Mouse (Mus musculus): ENCODE measurements around the gene Cep164.
"Not testable (repeated sequence)": the region's sequence is repeated elsewhere in the genome, so short reads cannot be mapped to it uniquely, and the experiment has no call there.

Gene Cep164

DNA sequence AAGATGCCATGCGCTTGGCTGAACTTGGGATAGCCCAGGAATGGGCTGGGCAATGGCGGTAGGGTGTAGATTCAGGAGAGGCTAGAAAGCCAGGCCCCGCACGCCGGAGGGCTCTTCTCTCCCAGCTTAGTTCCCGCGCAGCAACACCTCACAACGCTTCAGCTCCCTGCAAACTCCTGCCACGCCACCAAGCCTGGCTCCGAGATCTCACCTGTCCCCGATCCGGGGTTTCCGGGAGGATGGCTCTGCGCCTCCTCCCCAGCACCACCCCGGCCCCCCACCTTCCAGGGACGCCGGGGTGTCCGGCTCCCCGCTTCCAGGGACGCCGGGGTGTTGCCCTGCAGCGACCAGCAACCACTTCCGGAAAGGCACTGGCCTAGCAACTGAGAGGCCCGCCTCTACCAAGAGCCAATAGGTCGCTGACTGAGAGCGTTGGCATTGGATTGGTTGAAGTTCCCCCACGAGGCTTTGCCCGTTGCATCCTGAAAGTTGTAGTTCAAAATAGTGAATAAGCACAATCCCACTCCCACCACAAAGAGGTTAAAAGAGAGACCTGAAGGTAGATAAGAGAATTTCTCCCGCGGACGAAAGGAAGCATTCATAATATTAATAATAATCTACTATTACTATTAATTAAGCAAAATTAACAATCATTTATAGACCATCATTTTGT is at the start of gene Cep164:
Gene Cep164, minus strand, starts transcription at position 401 of the 673 bp plus-strand sequence.
- DNase-seq, result peak; percentile 81 to 87

DNA sequence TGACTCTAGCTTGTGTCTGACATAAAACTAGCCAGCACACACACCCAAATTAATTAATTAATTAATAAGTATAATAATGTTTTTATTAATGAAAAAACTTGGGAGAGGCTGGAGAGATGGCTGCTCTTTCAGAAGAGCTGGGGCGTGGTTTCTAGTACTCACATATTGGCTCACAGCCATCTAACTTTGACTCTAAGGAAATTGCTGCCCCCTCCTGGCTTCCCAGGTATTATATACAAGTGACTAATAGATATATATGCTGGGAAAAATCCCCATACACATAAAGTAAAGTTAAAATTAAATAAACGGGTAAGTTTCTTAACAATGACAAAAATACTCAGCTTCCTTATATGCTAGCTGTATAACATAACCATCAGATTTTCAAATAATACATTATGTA is 49.4 kb upstream of the Cep164 start:
- DNase-seq, result peak in 1 of 2 experiments; percentile 13

DNA sequence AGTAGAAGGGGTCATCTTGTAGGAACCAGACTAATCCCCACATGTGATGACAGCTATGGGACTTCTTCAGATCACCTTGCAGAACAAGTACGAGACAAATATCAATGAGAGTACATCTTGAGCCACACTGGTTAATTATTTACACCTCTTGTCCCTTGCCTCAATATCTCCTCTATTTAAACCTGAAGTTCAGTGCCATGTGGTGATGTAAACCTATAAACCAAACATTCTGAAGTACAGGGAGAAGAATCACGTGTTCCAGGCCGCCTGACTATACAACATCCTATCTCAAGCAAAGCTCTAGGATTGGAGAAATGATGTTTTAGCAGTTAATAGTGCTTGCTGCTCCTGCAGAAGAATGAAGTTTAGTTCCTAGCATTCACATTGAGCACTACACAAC is 41.8 kb upstream of the Cep164 start:
- no peak for DNase-seq

DNA sequence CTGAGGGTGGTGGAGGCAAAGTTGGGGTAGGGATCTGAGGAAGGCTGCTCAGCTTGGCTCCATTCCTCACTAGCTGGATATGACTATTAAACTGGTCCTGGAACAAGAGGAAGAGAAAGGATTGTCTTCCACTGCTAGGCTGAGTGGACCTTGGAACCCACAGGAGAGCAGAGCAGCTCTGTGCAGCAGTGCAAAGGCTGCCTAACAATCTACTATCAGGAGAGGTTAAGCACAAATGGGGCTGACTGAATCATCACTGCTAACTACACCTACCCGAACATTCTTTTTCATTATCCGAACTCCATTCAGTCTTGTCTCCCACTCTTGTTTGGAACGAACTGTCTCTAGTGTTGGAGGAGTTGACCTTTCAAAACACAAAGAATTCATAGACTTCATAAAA is 40.7 kb upstream of the Cep164 start:
- DNase-seq, result no peak

DNA sequence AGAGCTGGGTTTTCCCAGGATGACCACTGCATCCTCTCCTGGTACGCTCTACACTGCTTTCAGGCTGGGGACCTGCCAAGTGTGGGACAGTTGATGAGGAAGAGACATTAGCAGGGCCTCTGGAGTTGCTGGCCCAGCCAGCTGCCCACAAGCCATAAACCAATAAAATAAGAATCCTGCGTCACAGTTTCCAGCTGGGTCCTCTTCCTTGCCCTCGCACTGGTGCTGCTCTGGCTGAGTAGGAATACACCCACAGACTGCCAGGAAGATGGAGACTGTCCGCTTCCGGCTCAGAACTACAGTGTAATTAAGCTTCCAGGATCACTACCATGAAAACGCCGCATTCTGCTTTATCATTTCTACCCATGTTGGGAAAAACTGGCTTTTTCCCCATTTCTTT is 33.3 kb upstream of the Cep164 start:
- DNase-seq, result no peak

DNA sequence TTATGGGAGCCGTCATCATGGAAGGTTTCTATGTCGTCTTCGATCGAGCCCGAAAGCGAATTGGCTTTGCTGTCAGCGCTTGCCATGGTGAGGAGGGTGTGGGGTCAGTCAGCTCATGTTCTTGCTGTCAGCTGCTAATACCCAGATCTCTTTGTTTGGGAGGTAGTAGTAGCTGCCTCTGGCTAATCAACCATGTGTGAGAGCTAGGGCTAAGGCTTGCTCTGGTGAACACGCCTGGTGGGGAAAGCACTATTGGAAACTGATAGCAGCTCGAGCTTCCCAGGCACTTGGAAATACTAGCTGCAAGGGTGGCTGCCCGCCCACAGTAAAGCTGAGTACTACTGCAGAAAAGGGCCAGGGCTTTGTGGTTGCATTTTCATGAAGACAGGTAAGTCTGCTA is 30.9 kb upstream of the Cep164 start:
- DNase-seq, result no peak

DNA sequence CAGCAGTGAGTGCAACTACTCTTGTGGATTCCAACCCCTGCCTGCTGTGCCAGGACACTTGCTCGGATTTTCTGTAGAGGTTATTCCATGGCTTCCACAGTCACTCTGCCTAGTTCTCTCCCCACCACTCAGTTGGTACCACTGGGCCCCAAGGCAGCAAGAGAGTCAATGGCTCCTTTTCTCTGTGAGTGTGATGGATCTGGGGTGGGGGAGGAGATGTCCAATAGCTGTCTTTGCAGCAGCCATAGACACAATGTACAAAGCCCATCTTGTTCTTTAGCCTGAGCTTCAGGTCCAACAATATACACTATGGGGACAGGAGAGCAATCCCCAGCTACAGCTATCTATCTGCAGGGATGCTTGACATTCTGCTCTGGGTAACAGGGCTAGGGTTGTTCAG is 25.6 kb upstream of the Cep164 start:
- no peak for DNase-seq

DNA sequence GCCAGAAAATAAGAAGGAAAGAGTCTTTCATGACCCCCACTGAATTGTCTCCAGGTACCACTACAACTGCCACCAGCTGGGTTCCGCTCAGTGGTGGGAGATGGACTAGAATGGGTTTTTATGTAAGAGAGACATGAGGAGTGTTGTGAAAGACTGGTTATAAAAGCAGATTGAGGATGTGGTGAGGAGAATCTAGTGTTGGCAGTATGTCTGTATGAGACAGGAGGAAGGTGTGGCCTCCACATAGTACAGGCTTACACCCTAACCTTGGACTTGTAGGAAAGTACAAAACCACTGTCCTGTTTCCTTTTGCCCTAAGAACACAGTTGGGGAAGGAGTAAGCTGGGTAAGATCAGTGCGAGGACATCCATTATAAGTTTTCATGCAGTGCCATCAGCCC is 25.2 kb upstream of the Cep164 start:
- no peak for DNase-seq

DNA sequence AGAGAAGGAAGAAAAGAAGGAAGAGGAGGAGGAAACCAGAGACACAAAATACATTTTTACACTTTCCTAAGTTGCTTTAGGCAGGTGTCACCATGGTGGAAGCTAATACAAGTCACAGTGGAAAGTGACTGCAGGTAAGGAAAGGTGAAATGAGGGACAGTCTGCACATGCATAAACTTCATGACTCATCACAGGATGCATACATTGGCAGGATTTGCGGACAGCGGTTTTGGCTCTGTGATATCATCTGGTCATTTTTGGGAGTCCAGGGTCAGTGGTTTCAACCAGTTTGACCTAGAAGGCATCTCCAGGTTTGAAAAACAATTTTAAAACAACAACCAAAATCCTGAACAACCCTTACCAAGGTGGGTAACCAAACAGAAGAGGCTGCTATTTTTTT is 23.3 kb upstream of the Cep164 start:
- no peak for DNase-seq

DNA sequence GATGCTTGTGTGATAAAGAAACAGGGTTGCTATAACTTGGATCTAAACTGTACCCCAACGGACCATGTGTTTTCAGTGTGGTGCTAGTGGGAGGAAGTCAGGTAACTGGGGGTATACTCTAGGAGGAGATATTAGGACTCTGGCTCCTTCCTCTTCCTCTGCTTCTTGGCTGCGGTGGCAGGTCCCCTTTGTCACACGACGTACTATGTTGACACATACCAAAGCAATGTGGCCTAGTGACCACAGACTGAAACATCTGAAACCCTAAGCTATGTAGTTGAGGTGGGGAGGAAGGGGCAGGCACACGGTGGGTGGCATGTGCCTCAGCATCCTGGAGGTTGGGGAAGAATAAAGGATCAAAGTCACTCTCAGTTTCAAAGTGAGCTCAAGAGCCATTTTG is 22.8 kb upstream of the Cep164 start:
- DNase-seq, result no peak

DNA sequence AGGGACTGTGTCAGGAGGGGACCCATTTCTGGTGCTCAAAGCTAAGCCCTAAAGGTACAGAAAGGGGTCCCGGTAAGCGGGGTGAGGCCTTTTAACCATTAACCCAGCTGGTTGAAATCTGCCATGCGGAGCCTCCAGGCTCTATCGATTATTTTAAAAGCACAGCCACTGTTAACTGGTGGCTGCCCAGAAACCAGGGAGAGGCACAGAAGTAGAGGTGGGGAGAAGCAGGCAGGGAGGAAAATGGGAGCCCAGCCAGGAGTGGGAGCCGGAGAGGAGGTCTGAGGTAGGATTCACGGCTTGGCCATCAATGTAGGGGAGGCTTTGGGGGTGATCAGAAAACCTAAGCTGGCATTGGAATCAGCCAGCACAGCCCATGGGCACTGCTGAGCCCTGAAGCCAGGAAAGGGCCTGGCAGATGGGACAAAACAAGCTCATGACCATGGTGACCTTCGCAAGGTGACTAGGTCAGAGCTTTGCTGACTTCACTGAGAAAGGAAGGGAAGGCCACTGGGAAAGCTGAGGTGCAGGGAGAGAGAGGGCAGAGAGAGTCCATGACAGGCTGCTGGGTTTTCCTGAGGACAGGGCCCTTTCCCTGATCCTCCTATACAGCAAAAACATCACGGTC is 22.2 kb upstream of the Cep164 start:
- DNase-seq, result no peak

DNA sequence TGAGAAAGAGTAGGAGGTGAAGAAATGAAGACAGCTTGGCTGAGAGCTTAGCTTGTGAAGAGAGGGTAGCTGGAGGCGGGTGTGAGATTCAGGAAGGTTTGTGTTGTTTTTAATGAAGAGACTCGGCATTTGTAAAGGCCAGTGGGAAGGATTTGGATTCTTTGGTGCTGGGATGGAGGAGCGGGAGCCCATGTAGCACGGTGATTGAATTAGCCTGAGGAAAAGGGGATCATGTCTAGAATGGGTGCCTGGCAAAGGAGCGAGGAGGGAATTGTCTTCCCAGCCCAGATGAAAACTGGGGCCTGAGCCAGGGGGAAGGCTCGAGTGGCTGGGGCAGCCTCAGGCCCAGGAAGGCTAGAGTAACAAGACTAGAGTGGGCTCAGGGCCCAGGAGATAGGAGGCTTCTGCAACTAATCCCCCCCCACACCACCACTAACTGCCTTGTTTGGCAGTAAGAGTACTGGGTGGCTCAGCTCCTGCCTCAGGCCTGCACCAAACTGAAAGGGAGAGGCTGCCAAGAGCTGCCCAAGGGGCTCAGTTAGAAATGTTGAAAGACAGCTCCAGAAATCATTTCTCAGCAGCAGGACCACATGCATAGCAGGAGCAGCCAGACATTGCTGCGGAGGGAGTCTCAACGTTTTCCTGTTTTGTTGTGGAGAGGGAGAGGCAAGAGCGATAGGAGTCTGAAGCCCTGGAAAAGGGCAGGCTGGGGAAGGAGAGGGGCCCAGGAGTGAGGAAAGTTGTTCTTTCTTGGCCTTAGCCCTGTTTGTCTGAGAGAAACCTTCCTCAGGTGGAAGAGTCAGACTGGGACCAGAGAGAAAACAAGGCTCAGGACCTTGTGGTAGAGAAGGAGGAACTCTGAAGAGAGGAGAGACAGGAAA is 21.3 kb upstream of the Cep164 start:
- no peak for DNase-seq

DNA sequence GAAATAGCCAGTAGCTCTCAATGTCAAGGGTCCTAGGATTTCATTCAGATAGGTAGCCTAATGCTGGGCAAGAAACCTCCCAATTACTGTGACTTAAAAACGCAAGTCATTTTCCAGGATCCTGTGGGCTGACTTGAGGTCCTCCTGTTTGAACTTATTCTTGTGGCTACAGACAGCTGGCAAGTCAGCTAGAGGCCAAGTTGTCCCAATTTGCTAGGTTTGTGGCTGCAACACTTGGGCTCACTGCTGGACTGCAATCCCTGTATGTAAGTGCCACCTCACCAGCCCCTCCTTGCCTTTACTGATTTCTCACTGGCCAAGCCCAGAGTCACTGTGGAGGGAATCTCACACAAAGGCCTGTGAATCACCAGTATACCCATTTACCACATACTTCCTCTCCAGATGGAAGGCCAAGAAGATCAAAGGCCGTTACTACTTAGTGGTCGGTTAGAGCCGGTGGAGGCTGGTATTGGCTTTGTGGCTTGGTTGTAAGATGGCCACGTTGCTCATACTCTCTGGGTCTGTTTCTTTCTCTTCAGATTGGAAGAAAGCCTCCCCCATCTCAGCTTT is 18.5 kb upstream of the Cep164 start:
- no peak for DNase-seq

DNA sequence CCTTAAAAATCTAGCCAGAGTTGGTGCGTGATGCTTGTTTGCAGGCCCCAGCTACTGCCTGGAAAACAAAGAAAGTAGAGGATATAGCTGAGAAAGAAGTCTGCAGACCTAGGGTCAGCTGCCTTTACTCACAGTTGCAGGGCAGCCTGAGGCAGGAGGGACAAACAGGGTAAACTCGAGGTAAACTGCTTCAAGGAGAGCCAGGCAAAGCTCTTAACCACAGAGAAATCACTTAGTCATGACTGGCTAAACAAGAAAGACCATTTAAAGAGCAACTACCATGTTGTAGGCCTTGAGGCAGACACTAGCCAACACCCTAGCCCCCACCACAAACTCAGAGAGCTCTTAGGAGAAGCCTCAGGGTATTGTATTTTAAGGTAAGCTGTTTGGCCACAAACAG is 17.7 kb upstream of the Cep164 start:
- not testable (repeated sequence) for DNase-seq

DNA sequence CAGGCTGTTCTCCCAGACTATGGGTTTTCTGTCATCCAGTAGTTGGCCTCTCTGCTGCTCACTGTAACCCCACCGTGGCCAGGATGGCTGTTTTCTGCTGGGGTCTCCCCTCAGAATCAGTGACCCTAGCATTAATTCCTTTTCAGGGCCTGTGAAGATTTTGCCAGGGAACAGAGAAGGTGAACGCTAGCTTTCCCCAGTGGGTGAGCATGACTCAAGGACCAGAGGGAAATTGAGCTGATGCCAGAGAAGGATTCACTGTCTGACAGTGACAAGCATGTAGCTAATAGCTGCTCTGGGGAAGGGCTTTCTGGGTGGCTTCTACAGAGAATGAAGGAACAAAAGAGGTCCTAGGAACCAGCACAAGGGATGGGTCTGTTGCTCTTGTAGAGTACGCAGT is 17.1 kb upstream of the Cep164 start:
- DNase-seq, result no peak

DNA sequence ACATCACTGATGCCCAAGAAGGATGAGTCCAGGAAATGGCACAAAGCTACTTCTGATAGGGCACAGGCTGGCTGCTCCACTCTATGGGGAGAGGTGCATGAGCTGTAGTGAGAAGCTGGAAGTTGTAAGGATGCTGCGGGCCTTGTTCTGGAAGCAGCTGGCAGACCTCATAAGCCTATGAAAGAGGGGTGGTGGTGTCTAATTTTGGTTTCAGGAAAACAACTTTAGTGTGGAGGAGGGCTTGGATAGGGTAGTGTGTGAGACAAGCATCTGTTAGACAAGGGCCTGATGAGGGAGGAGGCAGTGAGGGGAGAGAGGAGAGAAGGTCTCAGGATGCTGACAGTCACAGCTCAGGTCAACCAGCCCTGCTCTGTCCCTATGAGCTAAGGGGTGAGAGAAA is 15.3 kb upstream of the Cep164 start:
- DNase-seq, result no peak

DNA sequence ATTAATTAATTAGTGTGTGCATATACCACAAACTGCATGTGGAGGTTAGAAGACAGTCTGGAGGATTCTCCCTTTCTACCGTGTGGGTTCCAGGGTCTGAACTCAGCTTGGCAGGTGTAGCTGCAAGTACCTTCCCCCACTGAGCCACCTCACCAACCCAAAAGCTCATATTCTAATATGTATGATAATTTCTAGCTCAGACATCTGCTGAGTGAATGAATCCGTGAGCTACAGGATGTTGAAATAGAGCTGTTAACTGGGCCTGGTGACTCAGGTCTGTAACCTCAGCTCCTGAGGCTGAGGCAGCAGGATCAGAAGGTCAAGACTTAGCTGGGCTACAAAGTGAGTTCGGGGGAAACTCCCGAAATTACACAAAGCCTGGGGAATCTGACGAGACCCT is 14.5 kb upstream of the Cep164 start:
- DNase-seq, result no peak

DNA sequence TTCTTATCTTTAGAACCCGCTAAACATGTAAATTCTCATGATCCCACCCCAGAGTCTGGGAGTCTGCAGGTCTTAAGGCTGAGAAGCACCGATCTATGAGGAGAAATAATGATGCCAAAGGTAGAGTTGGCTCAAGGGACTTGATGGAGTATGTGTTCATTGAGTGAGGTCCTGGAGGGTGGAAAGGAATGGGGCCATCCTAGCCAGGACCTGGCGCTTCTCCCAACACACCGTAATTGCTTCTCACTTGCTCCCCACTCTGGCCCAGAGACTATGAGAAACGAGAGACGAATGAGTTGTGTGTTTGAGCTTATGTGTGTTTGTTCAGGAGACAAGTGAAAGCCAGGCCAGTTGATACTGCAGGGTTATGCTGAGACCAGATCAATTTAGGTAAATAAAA is 13.0 kb upstream of the Cep164 start:
- DNase-seq, result no peak

DNA sequence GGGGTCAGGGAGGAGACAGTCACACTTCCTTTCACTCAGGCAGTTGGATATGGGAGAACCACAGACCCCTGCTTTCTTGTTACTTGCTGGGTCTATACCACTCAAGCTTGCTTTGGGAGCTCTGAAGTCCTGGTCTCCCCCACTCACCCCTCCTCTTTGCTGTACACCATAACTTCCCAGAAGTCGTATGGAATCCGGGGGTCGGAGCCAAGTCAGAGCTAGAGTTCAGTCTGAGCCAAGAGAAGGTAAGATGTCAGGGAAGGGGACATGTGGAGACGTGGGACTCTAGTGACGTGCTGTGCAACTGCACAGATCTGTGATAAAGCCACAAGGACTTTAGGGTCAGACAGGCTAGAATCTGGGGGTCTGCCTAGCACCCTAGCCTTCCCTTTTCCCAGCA is 11.8 kb upstream of the Cep164 start:
- DNase-seq, result no peak

DNA sequence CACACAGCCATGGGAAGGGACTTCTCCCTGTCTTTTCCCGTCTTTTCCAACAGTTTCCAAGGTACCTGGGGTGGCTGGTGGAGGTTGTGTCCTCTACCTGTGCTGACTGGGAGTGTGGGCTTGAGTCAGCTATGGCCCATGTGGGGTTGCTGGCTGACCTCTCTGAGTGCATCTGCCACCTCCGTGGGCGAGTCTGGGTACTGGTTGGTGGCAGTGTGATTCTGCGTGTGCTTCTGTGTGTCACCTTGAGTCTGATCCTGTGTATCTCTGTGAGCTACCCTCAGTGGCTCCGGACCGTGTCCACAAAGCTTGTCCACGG is 11.4 kb upstream of the Cep164 start:
- DNase-seq, result no peak

DNA sequence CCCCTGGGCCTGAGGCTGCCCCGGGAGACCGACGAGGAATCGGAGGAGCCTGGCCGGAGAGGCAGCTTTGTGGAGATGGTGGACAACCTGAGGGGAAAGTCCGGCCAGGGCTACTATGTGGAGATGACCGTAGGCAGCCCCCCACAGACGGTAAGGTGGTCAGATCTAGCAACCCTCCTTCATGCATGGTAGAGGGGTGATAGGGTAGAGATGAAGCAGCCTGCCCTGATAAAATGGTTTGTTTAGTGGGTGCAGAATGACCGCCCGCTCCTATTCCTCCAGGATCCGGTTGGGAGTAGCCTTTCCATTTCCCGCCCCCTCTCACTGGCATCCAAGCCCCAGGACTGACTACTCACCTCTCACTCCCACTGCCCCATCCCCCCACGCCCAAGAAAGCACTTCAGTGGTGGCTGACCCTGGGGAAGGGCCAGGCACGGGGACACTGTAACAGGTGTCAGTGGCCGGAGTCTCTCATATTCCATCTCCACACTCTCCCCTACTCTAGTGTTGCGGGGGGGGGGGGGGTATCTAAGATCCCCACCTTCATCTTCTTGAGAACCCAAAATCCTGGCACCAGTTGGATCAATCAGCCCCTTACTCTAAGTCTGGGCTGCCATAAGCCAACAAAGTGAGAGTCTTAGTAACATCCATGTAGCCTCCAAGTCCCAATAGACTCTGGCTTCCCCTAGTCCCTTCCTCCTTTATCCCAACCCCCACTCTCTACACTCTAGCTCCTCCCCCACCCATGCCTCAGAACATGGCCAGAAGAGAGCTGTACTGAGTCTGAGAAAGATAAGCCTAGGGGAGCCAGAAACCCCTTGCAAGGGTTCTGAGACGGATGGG is 10.9 kb upstream of the Cep164 start:
- no peak for DNase-seq

DNA sequence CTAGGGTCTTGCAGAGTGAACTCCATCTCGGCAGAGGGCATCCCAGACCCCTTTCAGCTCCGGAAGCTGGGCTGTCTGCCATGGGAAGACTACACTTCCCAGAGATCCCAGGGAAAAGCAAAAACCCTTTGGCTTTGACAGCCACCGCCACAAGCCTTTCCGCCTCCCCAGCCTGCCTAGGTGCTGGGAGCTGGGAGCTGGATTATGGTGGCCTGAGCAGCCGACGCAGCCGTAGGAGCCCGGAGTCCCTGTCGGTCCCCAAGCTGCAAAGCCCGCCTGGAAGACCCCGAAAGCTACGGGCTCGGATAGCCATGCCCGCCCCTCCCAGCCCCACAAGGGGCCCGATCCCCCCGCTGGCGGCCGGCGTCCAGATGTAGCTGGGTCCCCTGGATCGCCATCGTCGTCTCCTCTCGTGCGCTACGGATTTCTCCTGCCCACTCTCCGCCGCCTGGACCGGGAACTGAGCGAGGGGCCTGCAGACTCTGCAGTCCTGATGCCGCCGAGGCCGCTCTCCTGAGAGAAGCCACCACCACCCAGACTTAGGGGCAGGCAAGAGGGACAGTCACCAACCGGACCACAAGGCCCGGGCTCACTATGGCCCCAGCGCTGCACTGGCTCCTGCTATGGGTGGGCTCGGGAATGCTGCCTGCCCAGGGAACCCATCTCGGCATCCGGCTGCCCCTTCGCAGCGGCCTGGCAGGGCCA is 10.1 kb upstream of the Cep164 start, which contains the start of gene Bace1:
Gene Bace1, plus strand, starts transcription at position 147 of the 705 bp plus-strand sequence.
- DNase-seq, result peak in 1 of 2 experiments; percentile 19
